Mouse (Mus musculus) MEL (cell line): ENCODE measurements at regions not wholly inside any gene's neighbourhood (a gene's known extent, or its start where the extent isn't known, plus 50 kb on each side); places are given as distances from the start of the nearest gene placed in this dataset.

Experiments used
- CTCF ChIP-seq, 3 experiments: IDR thresholded peaks in 2 of 3; conservative IDR thresholded peaks in 1 of 3; 2 replicates each; pipeline ENCODE4 v1.5.1; 2011 to 2012; ENCODE audit warnings: low read length in 3 of 3, low read depth in 2 of 3, mild to moderate bottlenecking in 2 of 3, improper control_type of control experiment in 1 of 3, inconsistent platforms in 1 of 3, mixed read lengths in 1 of 3, moderate library complexity in 1 of 3; ENCODE audit not compliant: control insufficient read depth in 1 of 3, insufficient read depth in 1 of 3, poor library complexity in 1 of 3, severe bottlenecking in 1 of 3
- EP300 ChIP-seq, 2 experiments: IDR thresholded peaks; 2 replicates each; pipeline ENCODE4 v1.6.1; 2011; ENCODE audit warnings: improper control_type of control experiment in 2 of 2, low read length in 2 of 2, low read depth in 1 of 2, mild to moderate bottlenecking in 1 of 2
- ZC3H11A ChIP-seq: IDR thresholded peaks from 2 replicates; pipeline ENCODE4 v1.6.1; 2012; ENCODE audit warnings: low read depth, mild to moderate bottlenecking, inconsistent platforms, low read length, improper control_type of control experiment

DNA sequence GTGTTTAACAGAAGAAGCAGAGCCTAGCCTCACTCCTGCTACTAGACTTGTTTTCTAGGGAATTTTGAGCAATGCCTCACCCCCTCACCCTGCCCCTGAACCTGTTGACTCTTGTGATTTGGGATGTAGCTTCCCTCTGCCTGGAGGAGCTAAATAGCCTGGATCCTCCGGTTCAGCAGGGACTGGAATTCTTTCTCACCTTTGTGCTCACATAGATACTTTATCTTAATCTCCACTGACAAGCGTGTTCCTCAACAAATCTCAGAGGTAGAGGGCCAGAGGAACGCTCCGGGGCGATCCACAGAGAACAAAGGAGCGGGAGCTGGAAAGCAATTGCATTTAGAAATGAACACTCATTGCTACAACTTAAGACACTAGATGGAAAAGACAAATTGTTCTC lies 85.6 kb upstream of the Usp25 start:
- TF ChIP-seq CTCF (IDR thresholded peaks at IDR 0.05 in 2 of 3, conservative IDR thresholded peaks at IDR 0.05 in 1 of 3; ENCODE audit: control insufficient read depth in 1 of 3, insufficient read depth in 1 of 3, low read depth in 2 of 3, low read length in 3 of 3, poor library complexity in 1 of 3, severe bottlenecking in 1 of 3) (no peak), ZC3H11A (no peak), EP300 (IDR thresholded peaks at IDR 0.05; ENCODE audit: low read depth in 1 of 2, low read length in 2 of 2) (no peak)
